Mouse (Mus musculus) kidney, adult 2 months (tissue): ENCODE data around the gene Tmem171.

ENCODE experiments used
- CTCF ChIP-seq: fragments of 200-500 bp; conservative IDR thresholded peaks from 2 replicates; pipeline ENCODE4 v1.5.1; 2011; ENCODE audit warnings: low read depth, mild to moderate bottlenecking, control low read depth, low read length, moderate library complexity, mixed read lengths; ENCODE audit not compliant: insufficient read depth, insufficient read length
- POLR2A ChIP-seq: fragments of 200-500 bp; IDR thresholded peaks from one replicate; pipeline ENCODE4 v1.6.1; 2011; ENCODE audit warnings: low read depth, low read length, control low read depth

GRCm38 (mm10) chr13:98636571-98636970 is 58.1 kb downstream of the Tmem171 start:
- TF ChIP-seq CTCF: no peak
- TF ChIP-seq POLR2A: no peak
